Mouse (Mus musculus): Measurements from ENCODE around the gene Hs1bp3. TPM values are rescaled to one million over a fixed set of nuclear protein-coding genes. Genes with fewer than 3 reads are reported as not detected.

The Hs1bp3 gene
- polyA plus RNA-seq, 1 experiment from 2014 or later, result 18.9 TPM

GRCm38 (mm10) chr12:8306432-8306831 lies 6.8 kb upstream of the Hs1bp3 start:
- Histone ChIP-seq H3K4me2 (replicated peaks) (no peak overlapping the region), H3K36me3 (no peaks in the 10 kb centered on the region), H3K27ac (replicated peaks) (no peak overlapping the region), H3K4me3 (replicated peaks) (no peak overlapping the region), H3K4me1 (peaks cover 13% of the 10 kb centered on the region), H3K9me3 (replicated peaks) (no peaks in the 10 kb centered on the region), H3K27me3 (peaks cover 63% of the 10 kb centered on the region), H3K9ac (no peak overlapping the region)
- ATAC-seq (ENCODE audit: insufficient number of reproducible peaks, low FRiP score, low TSS enrichment, low read depth), result no peak
- WGBS, result 5% methylated on average over 5 of the region's 5 CpGs

GRCm38 (mm10) chr12:8306910-8307309 lies 6.3 kb upstream of the Hs1bp3 start:
- Histone ChIP-seq H3K27ac (replicated peaks) (no peak overlapping the region), H3K4me1 (peaks cover 9% of the 10 kb centered on the region), H3K9ac (no peak overlapping the region), H3K4me3 (replicated peaks) (no peak overlapping the region), H3K36me3 (no peaks in the 10 kb centered on the region), H3K27me3 (peaks cover 63% of the 10 kb centered on the region), H3K4me2 (replicated peaks) (no peak overlapping the region), H3K9me3 (replicated peaks) (no peaks in the 10 kb centered on the region)
- no peak for ATAC-seq (ENCODE audit: insufficient number of reproducible peaks, low FRiP score, low TSS enrichment, low read depth)
- WGBS, result 63% methylated on average over 1 of the region's 1 CpGs

- H3K4me1 ChIP-seq, result peaks cover 13% of the 10 kb centered on the region
- no peaks in the 10 kb centered on the region for H3K36me3 ChIP-seq
- no peak overlapping the region for H3K9ac ChIP-seq
- H3K4me2 ChIP-seq (replicated peaks), result no peak overlapping the region
- no peaks in the 10 kb centered on the region for H3K9me3 ChIP-seq (replicated peaks)
- no peak overlapping the region for H3K4me3 ChIP-seq (replicated peaks)
- no peak for ATAC-seq (ENCODE audit: insufficient number of reproducible peaks, low FRiP score, low TSS enrichment, low read depth)
- 41% methylated on average over 17 of the region's 17 CpGs for WGBS
- peaks cover 25% of the 10 kb centered on the region for H3K27me3 ChIP-seq
- no peak overlapping the region for H3K27ac ChIP-seq (replicated peaks)
These were observed 2.2 kb upstream of the Hs1bp3 start for GRCm38 (mm10) chr12:8310992-8311391.

- 0 out of 2 replicates have a peak, but pooled peaks cover under 1% of the 10 kb centered on the region for H3K36me3 ChIP-seq
- peaks cover 10% of the 10 kb centered on the region for H3K4me1 ChIP-seq
- H3K27me3 ChIP-seq, result peaks cover 20% of the 10 kb centered on the region
- H3K9me3 ChIP-seq (replicated peaks), result no peaks in the 10 kb centered on the region
- WGBS, result 75% methylated on average over 4 of the region's 4 CpGs
- ATAC-seq (ENCODE audit: insufficient number of reproducible peaks, low FRiP score, low TSS enrichment, low read depth), result no peak
- H3K9ac ChIP-seq, result no peak overlapping the region
- no peak overlapping the region for H3K4me3 ChIP-seq (replicated peaks)
- H3K4me2 ChIP-seq (replicated peaks), result no peak overlapping the region
- no peak overlapping the region for H3K27ac ChIP-seq (replicated peaks)
These were observed 966 bp upstream of the Hs1bp3 start for GRCm38 (mm10) chr12:8312266-8312665.

- WGBS, result 20% methylated on average over 12 of the region's 12 CpGs
- Histone ChIP-seq H3K36me3 (peaks cover 14% of the 10 kb centered on the region), H3K4me1 (peaks cover 14% of the 10 kb centered on the region), H3K27ac (replicated peaks) (peak overlapping the region; percentile 36; the same call in 1 of the 2 replicates), H3K4me3 (replicated peaks) (peak overlapping the region; percentile 70), H3K27me3 (peaks cover 20% of the 10 kb centered on the region), H3K9ac (peak overlapping the region; percentile 67), H3K9me3 (replicated peaks) (no peaks in the 10 kb centered on the region), H3K4me2 (replicated peaks) (peak overlapping the region; percentile 91)
- ATAC-seq (ENCODE audit: insufficient number of reproducible peaks, low FRiP score, low TSS enrichment, low read depth), result no peak
These were observed 541 bp downstream of the Hs1bp3 start for GRCm38 (mm10) chr12:8313773-8314172.

GRCm38 (mm10) chr12:8316541-8316940 lies 3.3 kb downstream of the Hs1bp3 start:
- Histone ChIP-seq H3K9ac (no peak overlapping the region), H3K27ac (replicated peaks) (no peak overlapping the region), H3K4me3 (replicated peaks) (no peak overlapping the region), H3K27me3 (peaks cover 4% of the 10 kb centered on the region; the same call in 1 of the 2 replicates), H3K4me2 (replicated peaks) (no peak overlapping the region), H3K4me1 (peaks cover 32% of the 10 kb centered on the region), H3K9me3 (replicated peaks) (no peaks in the 10 kb centered on the region), H3K36me3 (peaks cover 19% of the 10 kb centered on the region)
- 84% methylated on average over 5 of the region's 5 CpGs for WGBS
- no peak for ATAC-seq (ENCODE audit: insufficient number of reproducible peaks, low FRiP score, low TSS enrichment, low read depth)

- ATAC-seq (ENCODE audit: insufficient number of reproducible peaks, low FRiP score, low TSS enrichment, low read depth), result 0 out of 2 replicates have a peak, but pooled peaks have one; percentile 20
- no peak overlapping the region for H3K27ac ChIP-seq (replicated peaks)
- 38% methylated on average over 5 of the region's 5 CpGs for WGBS
- H3K27me3 ChIP-seq, result no peaks in the 10 kb centered on the region
- H3K4me1 ChIP-seq, result peaks cover 22% of the 10 kb centered on the region
- H3K9me3 ChIP-seq (replicated peaks), result no peaks in the 10 kb centered on the region
- no peak overlapping the region for H3K4me3 ChIP-seq (replicated peaks)
- H3K36me3 ChIP-seq, result peaks cover 37% of the 10 kb centered on the region
- H3K9ac ChIP-seq, result no peak overlapping the region
- no peak overlapping the region for H3K4me2 ChIP-seq (replicated peaks)
These were observed 7.0 kb downstream of the Hs1bp3 start for GRCm38 (mm10) chr12:8320084-8320713.

GRCm38 (mm10) chr12:8321506-8321905 lies 8.3 kb downstream of the Hs1bp3 start:
- Histone ChIP-seq H3K4me3 (replicated peaks) (no peak overlapping the region), H3K36me3 (peaks cover 45% of the 10 kb centered on the region), H3K27ac (replicated peaks) (no peak overlapping the region), H3K4me1 (peaks cover 22% of the 10 kb centered on the region), H3K4me2 (replicated peaks) (no peak overlapping the region), H3K9ac (no peak overlapping the region), H3K9me3 (replicated peaks) (no peaks in the 10 kb centered on the region), H3K27me3 (no peaks in the 10 kb centered on the region)
- 86% methylated on average over 10 of the region's 10 CpGs for WGBS
- ATAC-seq (ENCODE audit: insufficient number of reproducible peaks, low FRiP score, low TSS enrichment, low read depth), result no peak

- H3K27me3 ChIP-seq, result no peaks in the 10 kb centered on the region
- peaks cover 35% of the 10 kb centered on the region for H3K36me3 ChIP-seq
- H3K4me1 ChIP-seq, result peaks cover 23% of the 10 kb centered on the region
- 82% methylated on average over 10 of the region's 10 CpGs for WGBS
- no peak overlapping the region for H3K27ac ChIP-seq (replicated peaks)
- H3K9ac ChIP-seq, result no peak overlapping the region
- no peak for ATAC-seq (ENCODE audit: insufficient number of reproducible peaks, low FRiP score, low TSS enrichment, low read depth)
- H3K4me3 ChIP-seq (replicated peaks), result no peak overlapping the region
- no peak overlapping the region for H3K4me2 ChIP-seq (replicated peaks)
- no peaks in the 10 kb centered on the region for H3K9me3 ChIP-seq (replicated peaks)
These were observed 10.9 kb downstream of the Hs1bp3 start for GRCm38 (mm10) chr12:8324086-8324485.

- H3K9me3 ChIP-seq (replicated peaks), result no peaks in the 10 kb centered on the region
- 89% methylated on average over 13 of the region's 13 CpGs for WGBS
- H3K4me3 ChIP-seq (replicated peaks), result no peak overlapping the region
- H3K27ac ChIP-seq (replicated peaks), result no peak overlapping the region
- H3K4me1 ChIP-seq, result peaks cover 10% of the 10 kb centered on the region
- ATAC-seq (ENCODE audit: insufficient number of reproducible peaks, low FRiP score, low TSS enrichment, low read depth), result no peak
- H3K27me3 ChIP-seq, result no peaks in the 10 kb centered on the region
- no peak overlapping the region for H3K9ac ChIP-seq
- no peak overlapping the region for H3K4me2 ChIP-seq (replicated peaks)
- H3K36me3 ChIP-seq, result peaks cover 40% of the 10 kb centered on the region
These were observed 12.2 kb downstream of the Hs1bp3 start for GRCm38 (mm10) chr12:8325245-8325942.

- Histone ChIP-seq H3K27me3 (no peaks in the 10 kb centered on the region), H3K9ac (no peak overlapping the region), H3K9me3 (replicated peaks) (no peaks in the 10 kb centered on the region), H3K27ac (replicated peaks) (no peak overlapping the region), H3K36me3 (peaks cover 40% of the 10 kb centered on the region), H3K4me1 (peaks cover 8% of the 10 kb centered on the region), H3K4me2 (replicated peaks) (no peak overlapping the region), H3K4me3 (replicated peaks) (no peak overlapping the region)
- WGBS, result 86% methylated on average over 17 of the region's 17 CpGs
- ATAC-seq (ENCODE audit: insufficient number of reproducible peaks, low FRiP score, low TSS enrichment, low read depth), result no peak
These were observed 12.8 kb downstream of the Hs1bp3 start for GRCm38 (mm10) chr12:8325943-8326522.

All from embryonic facial prominence, embryonic 15.5 days (tissue).